Mouse (Mus musculus): ENCODE measurements around the gene Pmch. TPM values are rescaled to one million over a fixed set of nuclear protein-coding genes. Genes with fewer than 3 reads are reported as not detected.
A peak's percentile ranks its signal among the peaks of the same experiment; 100 is the strongest.

Pmch gene
- polyA plus RNA-seq, 1 experiment from 2014 or later, result 6.9 TPM

- no peak overlapping the region for H3K4me2 ChIP-seq (ENCODE audit: low read length)
Measured at GRCm38 (mm10) chr10:88113290-88113689, 22.4 kb downstream of the Pmch start.

GRCm38 (mm10) chr10:88119721-88120120, 28.8 kb downstream of the Pmch start:
- no peak for ATAC-seq
- H3K9me3 ChIP-seq (ENCODE audit: control insufficient read depth, low read length), result no peaks in the 10 kb centered on the region
- no peaks in the 10 kb centered on the region for H3K36me3 ChIP-seq (ENCODE audit: control insufficient read depth, insufficient read depth)

More at GRCm38 (mm10) chr10:88113290-88113689, 22.4 kb downstream of the Pmch start:
- Histone ChIP-seq H3K9ac (replicated peaks; ENCODE audit: low read depth, low read length) (no peak overlapping the region), H3K9me3 (ENCODE audit: control insufficient read depth, low read length) (no peaks in the 10 kb centered on the region), H3K27ac (ENCODE audit: low read length) (no peak overlapping the region), H3K4me1 (replicated peaks; ENCODE audit: control insufficient read depth, insufficient read depth, low read length) (0 out of 2 replicates have a peak, but pooled peaks cover 2% of the 10 kb centered on the region), H3K36me3 (ENCODE audit: control insufficient read depth, insufficient read depth) (no peaks in the 10 kb centered on the region), H3K4me3 (replicated peaks; ENCODE audit: low read length) (no peak overlapping the region), H3K27me3 (replicated peaks; ENCODE audit: control insufficient read depth, insufficient read depth, low read length) (no peaks in the 10 kb centered on the region)
- WGBS, result 60% methylated on average over 2 of the region's 2 CpGs
- peak; percentile 65; the same call in 1 of the 2 replicates for ATAC-seq

GRCm38 (mm10) chr10:88135630-88136029, 44.8 kb downstream of the Pmch start:
- Histone ChIP-seq H3K4me1 (replicated peaks; ENCODE audit: control insufficient read depth, insufficient read depth, low read length) (no peaks in the 10 kb centered on the region), H3K27me3 (replicated peaks; ENCODE audit: control insufficient read depth, insufficient read depth, low read length) (no peaks in the 10 kb centered on the region), H3K4me3 (replicated peaks; ENCODE audit: low read length) (no peak overlapping the region), H3K36me3 (ENCODE audit: control insufficient read depth, insufficient read depth) (no peaks in the 10 kb centered on the region), H3K9me3 (ENCODE audit: control insufficient read depth, low read length) (no peaks in the 10 kb centered on the region), H3K4me2 (ENCODE audit: low read length) (no peak overlapping the region), H3K27ac (ENCODE audit: low read length) (no peak overlapping the region), H3K9ac (replicated peaks; ENCODE audit: low read depth, low read length) (no peak overlapping the region)
- no peak for ATAC-seq
- 97% methylated on average over 16 of the region's 16 CpGs for WGBS

More at GRCm38 (mm10) chr10:88119721-88120120, 28.8 kb downstream of the Pmch start:
- Histone ChIP-seq H3K9ac (replicated peaks; ENCODE audit: low read depth, low read length) (no peak overlapping the region), H3K4me2 (ENCODE audit: low read length) (no peak overlapping the region), H3K27ac (ENCODE audit: low read length) (no peak overlapping the region), H3K4me3 (replicated peaks; ENCODE audit: low read length) (no peak overlapping the region), H3K27me3 (replicated peaks; ENCODE audit: control insufficient read depth, insufficient read depth, low read length) (no peaks in the 10 kb centered on the region), H3K4me1 (replicated peaks; ENCODE audit: control insufficient read depth, insufficient read depth, low read length) (no peaks in the 10 kb centered on the region)

Other genes starting within 250 kb of the Pmch start
- gene Igf1, start 232.8 kb upstream of the Pmch start, polyA plus RNA-seq (2015; fragmentation: Nextera tagmentation; extraction: Ambion mirVana), result 7.2 and 9.0 TPM in 2 replicates
- 4.1 and 4.6 TPM in 2 replicates for gene Parpbp, start 55.9 kb downstream of the Pmch start, polyA plus RNA-seq (2015; fragmentation: Nextera tagmentation; extraction: Ambion mirVana)
- 35.6 and 38.7 TPM in 2 replicates for gene Nup37, start 55.9 kb downstream of the Pmch start, polyA plus RNA-seq (2015; fragmentation: Nextera tagmentation; extraction: Ambion mirVana)
- 38.7 and 43.4 TPM in 2 replicates for gene Washc3, start 110.0 kb downstream of the Pmch start, polyA plus RNA-seq (2015; fragmentation: Nextera tagmentation; extraction: Ambion mirVana)

Data from forebrain, embryonic 16.5 days (tissue).